Mouse (Mus musculus): ENCODE measurements around the gene Plek2.

The Plek2 gene

DNA sequence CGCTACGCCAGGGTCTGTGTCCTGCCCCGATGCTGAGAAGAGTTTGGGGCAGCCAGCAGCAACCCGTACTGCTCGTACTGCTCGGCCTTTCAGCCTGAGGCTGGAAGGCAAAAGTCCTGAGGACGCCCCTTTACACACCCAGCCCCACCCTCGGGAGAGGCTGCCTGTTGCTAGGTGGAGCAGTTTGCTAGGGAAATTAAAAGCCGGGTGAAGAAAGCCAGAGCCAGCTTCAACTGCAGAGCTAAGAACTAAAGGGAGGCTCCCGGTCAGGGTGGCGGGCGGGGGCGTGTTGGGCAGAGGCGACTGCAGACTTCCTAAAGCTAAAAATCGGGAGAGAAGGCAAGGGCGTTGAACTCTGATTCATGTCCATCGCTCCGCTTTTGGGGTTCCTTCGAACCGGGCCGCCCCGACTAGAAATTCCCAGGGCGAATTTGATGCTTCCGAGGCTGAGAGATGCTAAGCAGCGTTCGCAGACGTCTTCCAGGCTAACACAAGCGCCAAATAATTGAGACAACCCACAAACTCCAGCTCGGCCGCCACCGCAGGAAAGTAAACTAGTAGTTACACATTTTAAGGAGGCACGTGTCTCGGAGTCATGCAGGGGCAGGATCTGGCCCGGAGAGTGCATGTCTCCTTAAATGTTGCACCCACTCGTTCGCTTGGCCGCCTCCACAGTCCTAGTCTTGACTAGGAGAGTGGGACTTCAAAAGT, 5.1 kb upstream of the Plek2 start:
- peak; percentile 73 for DNase-seq (ENCODE audit: extremely low spot score, low spot score)

- DNase-seq (ENCODE audit: extremely low spot score, low spot score) = peak; percentile 26
Observed at GRCm38 (mm10) chr12:78910684-78911461, 4.1 kb upstream of the Plek2 start.

DNA sequence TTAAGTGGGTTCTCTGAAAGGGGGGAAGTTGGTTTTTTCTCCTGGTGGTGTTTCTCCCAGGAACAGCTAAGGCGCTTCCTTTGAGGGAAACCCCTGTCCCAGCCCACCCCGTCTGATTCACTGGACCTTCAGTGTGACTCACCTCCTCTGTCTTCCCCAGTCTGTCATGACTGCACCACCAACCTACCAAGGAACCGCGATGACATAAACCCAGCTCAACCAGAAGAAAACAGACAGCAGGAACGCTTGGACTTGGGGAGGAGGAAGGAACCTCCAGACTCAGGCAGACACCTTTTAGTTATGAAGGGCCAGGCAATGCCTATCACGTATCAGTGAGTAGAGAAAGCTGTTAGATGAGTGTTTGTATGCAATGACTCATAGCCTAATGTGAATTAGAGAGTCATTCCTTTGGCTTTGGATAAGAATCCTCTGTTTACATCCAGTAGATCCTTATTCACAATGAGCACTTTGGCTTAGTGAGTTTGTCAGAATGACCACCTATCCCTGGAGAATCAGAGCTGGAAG, 1.4 kb upstream of the Plek2 start:
- no peak for DNase-seq (ENCODE audit: extremely low spot score, low spot score)

DNA sequence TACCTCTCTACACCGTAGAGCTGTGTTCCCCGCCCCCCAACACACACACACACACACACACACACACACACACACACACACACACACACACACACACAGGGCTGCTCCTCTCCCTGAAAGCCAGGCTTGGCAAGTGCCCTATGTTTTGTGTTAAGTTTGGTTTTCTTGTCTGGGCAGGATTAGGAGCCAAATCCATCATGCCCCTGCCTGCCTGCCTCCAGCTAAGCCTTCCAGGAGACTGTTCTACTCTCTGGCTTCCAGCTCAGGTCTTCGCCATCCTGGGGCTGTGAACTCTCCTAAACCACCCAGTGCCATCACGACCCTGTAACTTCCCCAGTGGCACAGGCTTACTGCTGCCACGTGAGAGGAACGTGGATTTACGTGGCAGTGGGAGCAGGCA, 2.3 kb downstream of the Plek2 start:
- DNase-seq (ENCODE audit: extremely low spot score, low spot score) = no peak

DNA sequence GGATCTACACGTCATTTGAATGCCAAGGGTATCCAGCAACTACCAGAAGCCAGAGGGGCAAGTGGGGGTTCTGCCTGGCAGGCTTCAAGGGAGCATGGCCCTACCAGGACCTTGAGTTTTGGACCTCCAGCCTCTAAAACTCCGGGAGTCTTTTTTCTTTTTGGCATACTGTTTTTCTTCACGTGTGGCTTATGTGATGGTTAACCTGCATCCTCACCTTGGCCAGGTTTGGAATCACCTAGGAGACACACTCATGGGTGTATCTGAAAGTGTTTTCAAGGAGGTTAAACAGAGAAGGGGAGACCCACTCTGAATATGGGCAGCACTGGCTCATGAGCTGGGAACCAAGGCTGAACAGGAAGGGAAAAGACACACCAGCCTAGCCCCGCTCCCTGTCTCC, 3.5 kb downstream of the Plek2 start:
- DNase-seq (ENCODE audit: extremely low spot score, low spot score) = no peak

DNA sequence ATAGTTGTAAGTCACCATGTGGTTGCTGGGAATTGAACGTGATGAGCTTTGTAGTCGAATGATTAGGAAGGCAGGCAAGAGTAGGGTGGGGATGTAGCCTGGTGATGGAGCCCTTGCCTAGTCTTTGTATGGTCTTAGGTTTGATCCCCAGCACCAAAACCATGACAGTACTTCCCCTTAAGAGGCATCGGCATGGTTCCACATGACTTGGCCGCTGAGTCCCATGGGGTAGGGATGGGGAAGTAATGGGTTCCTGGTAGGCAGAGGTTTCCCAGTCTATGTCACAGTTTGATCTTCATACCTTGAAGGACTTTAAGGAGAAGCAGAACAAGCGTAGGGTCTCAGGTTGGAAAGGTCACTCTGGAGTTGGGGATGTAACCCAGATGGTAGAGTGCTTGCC, 5.3 kb downstream of the Plek2 start:
- DNase-seq (ENCODE audit: extremely low spot score, low spot score) = no peak

DNA sequence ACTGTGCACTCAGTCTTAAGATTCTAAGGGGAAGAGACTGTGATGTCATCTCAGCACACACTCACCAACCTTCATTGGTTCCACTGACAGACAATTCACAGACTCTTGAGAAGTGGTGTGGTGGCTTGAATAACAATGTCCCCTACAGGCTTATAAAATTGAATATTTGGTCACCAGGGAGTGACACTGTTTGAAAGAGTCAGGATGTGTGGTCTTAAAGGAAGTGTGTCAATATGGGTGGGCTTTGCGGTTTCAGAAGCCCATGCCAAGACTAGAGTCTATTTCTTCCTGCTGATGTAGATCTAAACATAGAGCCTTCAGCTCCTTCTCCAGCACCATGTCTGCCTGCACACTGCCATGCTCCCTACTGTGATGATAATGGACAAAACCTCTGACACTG, 8.9 kb downstream of the Plek2 start:
- no peak for DNase-seq (ENCODE audit: extremely low spot score, low spot score)

DNA sequence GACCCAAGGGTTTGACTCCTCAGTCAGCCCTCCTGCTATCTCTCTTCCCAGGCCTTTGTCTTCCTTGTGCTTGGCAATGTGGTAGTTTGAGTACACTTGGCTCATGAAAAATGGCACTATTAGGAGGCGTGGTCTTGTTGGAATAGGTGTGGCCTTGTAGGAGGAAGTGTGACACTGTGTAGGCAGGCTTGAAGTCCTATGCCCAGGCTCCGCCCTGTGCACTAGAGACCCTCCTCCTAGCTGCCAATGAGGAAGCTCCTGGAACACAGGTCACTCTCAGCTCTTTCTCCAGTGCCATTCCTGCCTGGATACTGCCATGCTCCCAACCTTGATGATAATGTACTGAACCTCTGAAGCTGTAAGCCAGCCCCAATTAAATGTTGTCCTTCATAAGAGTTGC, 15.6 kb downstream of the Plek2 start:
- no peak for DNase-seq (ENCODE audit: extremely low spot score, low spot score)

DNA sequence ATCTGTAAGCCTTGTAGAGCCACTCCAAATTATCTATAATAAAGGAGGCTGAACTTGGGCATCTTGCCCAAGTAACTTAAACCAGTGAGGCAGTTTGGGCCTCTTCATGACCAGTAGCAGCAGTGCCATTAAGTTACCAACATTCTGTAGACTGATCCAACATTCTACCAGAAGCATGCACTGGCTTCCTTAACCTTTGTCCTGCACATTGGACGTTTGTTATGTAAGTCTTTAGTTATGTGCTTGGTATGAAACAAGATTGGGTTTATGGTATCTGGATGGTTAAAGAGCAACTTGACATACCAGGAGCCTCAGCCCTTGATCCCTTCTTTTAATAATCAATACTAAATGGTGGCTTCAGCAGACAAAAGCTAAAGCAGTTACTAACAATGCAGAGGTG, 16.7 kb downstream of the Plek2 start:
- DNase-seq (ENCODE audit: extremely low spot score, low spot score) = no peak

DNA sequence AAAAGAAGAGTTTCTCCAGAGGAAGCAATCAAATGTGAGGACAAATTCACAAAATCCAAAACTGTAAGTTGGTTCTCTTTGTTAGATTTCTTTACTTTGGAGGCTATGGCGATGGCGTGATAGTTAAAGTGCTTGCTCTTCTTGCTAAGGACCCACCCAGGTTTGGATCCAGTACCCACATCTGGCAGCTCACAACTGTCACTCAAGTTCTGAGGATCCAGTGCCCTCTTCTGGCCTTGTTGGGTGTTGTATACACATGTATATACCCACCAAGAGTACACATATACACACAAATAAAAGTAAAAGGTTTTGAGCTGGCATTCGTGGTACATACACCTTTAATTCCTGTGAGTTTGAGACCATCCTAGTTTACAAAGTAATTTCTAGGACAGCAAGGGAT, 32.2 kb downstream of the Plek2 start:
- no peak for DNase-seq (ENCODE audit: extremely low spot score, low spot score)

DNA sequence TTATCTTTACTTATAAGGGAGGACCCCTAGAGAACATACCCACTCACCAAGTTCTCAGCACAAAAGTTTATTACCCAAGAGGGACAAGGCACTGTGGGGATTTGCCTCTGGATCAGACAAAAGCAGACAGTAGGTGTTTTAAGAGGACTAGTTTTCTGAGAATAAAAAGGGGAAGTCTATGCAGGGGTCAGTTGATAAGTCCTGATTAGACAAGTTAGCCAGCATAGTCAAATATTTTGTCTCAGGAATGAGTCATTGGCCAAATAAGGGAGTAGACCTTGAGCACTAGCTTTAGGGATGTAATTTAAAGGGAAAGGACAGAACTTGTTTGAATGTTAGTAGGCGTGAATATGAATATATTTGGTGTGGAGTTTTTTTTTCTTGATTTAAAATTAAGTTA, 38.6 kb downstream of the Plek2 start:
- no peak for DNase-seq (ENCODE audit: extremely low spot score, low spot score)

- DNase-seq (ENCODE audit: extremely low spot score, low spot score) = no peak
Observed at GRCm38 (mm10) chr12:78865434-78865833, 41.3 kb downstream of the Plek2 start.

DNA sequence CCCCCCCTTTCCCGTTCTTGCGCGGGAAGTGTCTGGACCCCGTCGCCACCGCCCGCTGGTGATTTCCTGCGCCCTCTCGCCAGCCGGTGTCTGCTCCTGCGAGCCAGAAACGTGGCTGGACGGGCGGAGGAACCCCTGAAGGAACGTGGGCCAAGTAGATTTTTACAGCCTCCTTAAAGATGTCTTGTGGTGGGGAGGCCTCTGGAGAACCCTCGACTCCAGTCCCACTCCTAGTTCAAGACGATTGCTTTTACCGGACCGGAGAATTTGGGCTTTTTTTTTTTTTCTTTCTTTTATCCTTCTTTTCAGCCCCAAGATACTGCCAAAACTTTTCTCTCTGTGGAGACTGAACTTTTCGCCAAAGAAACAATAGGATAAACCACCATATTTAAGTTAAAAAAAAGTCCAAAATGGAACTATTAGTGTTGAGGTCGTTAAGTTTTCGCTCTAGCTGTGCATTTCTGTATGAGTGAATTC, 44.5 kb downstream of the Plek2 start:
- no peak for DNase-seq (ENCODE audit: extremely low spot score, low spot score)

- DNase-seq (ENCODE audit: extremely low spot score, low spot score) = peak; percentile 100
Observed at GRCm38 (mm10) chr12:78861496-78862253, 45.1 kb downstream of the Plek2 start, which contains the start of the genes Atp6v1d and Eif2s1. Atp6v1d (minus strand) TSS chr12:78861638. Eif2s1 (plus strand) TSS chr12:78861819.

DNA sequence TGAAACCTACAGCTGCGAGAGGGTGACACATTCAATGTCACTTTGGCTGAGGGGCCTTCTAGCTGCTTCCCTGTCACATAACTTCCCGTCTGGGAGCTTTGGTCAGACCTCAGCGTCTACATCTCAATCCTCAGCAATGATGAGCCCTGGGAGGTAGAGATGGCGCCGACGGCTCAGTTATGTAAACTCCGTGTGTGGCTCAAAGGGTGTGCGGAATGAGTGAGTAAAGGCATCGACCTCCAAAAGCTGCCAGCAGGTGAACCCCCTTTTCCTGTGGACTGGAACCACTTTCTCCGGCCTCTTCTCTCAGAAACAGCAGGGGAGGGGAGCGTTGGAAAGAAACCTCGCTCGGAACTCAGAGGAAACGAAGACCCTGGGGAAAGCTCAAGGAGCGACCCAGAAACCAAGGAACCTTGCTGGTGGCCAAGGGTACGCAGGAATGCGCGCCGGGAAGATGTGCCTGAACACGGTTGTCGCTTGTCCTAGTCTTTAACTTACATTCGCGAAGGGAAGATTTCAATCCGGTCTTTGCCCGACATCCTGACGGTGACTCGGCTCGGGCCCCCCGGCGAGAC, 45.8 kb downstream of the Plek2 start:
- no peak for DNase-seq (ENCODE audit: extremely low spot score, low spot score)

DNA sequence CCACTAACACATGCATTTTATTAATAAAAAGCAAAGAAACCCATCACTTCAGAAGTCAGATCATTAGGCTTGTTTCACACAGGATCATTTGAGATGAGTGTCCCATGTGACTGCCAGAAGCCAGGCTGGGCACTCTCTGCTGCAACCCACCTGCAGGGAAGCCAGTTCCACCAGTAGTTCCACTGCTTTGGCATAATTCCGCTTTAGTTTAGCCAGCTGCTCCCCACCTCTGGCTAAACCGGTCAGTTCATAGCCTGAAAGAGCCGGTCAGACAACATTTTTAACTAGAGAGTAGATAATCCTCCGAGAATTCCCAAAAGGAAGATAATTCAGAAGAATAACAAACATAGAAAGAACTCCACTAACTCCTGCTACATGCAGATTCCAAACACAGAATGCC, 58.5 kb downstream of the Plek2 start:
- DNase-seq (ENCODE audit: extremely low spot score, low spot score) = no peak

GRCm38 (mm10) chr12:78842429-78842828, 64.3 kb downstream of the Plek2 start:
- no peak for DNase-seq (ENCODE audit: extremely low spot score, low spot score)

GRCm38 (mm10) chr12:78839906-78840305, 66.9 kb downstream of the Plek2 start:
- DNase-seq (ENCODE audit: extremely low spot score, low spot score) = no peak

Measured in neural tube, embryonic 10.5 days (tissue).